Comparison of ENCODE assay signal across 16 mouse cellular contexts in genomic region chr12:27468141-27468540, GRCm38 (mm10).
DNase-seq lines count a peak whose midpoint lies in the region; ATAC-seq lines count a peak whose summit lies in the region.
"Had no signal": no experiment of that assay in that cellular context is flagged by ENCODE, and none has a peak within 500 bp of the region (broad histone marks: within the 10 kb centered on the region; RNA-seq: fewer than 3 reads in every experiment).

No protein-coding gene starts in this region.

- peak; percentile 66 for DNase-seq in adrenal gland, adult 2 months
- DNase-seq in adrenal gland, postnatal 4 days (ENCODE audit: low spot score in 2 of 2), result no peak
- peak; percentile 29 for DNase-seq in right cerebral cortex, adult 18-20 months
- DNase-seq in right cerebral cortex, postnatal 4 days, result no peak
- DNase-seq in adrenal gland, postnatal 36 days, result peak; percentile 43
- DNase-seq in thymus, postnatal 0 days (ENCODE audit: low spot score), result no peak
- DNase-seq: cerebellum, adult 9-10 months; heart, postnatal 36 days; kidney, postnatal 4 days; lung, adult 18-20 months; lung, postnatal 14 days; thymus, adult 2 months had no signal

- ATAC-seq in megakaryocyte, adult 5-6 weeks (ENCODE audit: poor library complexity, severe bottlenecking), result no peak
- ATAC-seq: forebrain, embryonic 13.5 days; intestine, embryonic 15.5 days; midbrain, embryonic 15.5 days had no signal

Comparison
In these comparisons a context has a peak if more than half of its experiments do, and no peak if none do; other contexts are left out.
1. DNase-seq: peak in adrenal gland, adult 2 months (single experiment), right cerebral cortex, adult 18-20 months (single experiment) and adrenal gland, postnatal 36 days (2 of 2); none in adrenal gland, postnatal 4 days (0 of 2), right cerebral cortex, postnatal 4 days (single experiment) and thymus, postnatal 0 days (single experiment).